Mouse (Mus musculus): Measurements from ENCODE around the gene Pak3.

- TF ChIP-seq CTCF (IDR thresholded peaks at IDR 0.05; ENCODE audit: control insufficient read depth, insufficient read depth, insufficient replicate concordance, low read depth, low read length) (no peak), POLR2A (IDR thresholded peaks at IDR 0.05; ENCODE audit: control insufficient read depth, low read depth, low read length) (no peak)
These were observed 55.3 kb downstream of the Pak3 start for GRCm38 (mm10) chrX:143573691-143574090.

Data from testis, adult 2 months (tissue).